Mouse (Mus musculus) cerebellum, adult 18-20 months (tissue): ENCODE measurements around the gene Nedd9.

ENCODE experiments used
- DNase-seq, 2 experiments: peaks; one replicate each; pipeline ENCODE4 v3.0.0; 2021

Gene Nedd9

GRCm38 (mm10) chr13:41453227-41454193 lies 33.7 kb downstream of the Nedd9 start:
- no peak for DNase-seq

GRCm38 (mm10) chr13:41450821-41451220 lies 36.3 kb downstream of the Nedd9 start:
- DNase-seq, result no peak

GRCm38 (mm10) chr13:41449211-41449610 lies 38.0 kb downstream of the Nedd9 start:
- DNase-seq, result no peak

- DNase-seq, result no peak
Measured at GRCm38 (mm10) chr13:41447209-41447608, 40.0 kb downstream of the Nedd9 start.

GRCm38 (mm10) chr13:41446591-41446990 lies 40.6 kb downstream of the Nedd9 start:
- no peak for DNase-seq

GRCm38 (mm10) chr13:41445067-41445808 lies 41.9 kb downstream of the Nedd9 start:
- DNase-seq, result no peak

- DNase-seq, result no peak
Measured at GRCm38 (mm10) chr13:41444230-41444629, 42.9 kb downstream of the Nedd9 start.

- no peak for DNase-seq
Measured at GRCm38 (mm10) chr13:41442145-41442544, 45.0 kb downstream of the Nedd9 start.

- DNase-seq, result no peak
Measured at GRCm38 (mm10) chr13:41440205-41440604, 47.0 kb downstream of the Nedd9 start.

- DNase-seq, result no peak
Measured at GRCm38 (mm10) chr13:41437390-41437789, 49.8 kb downstream of the Nedd9 start.

- DNase-seq, result no peak
Measured at GRCm38 (mm10) chr13:41436731-41437130, 50.4 kb downstream of the Nedd9 start.

- DNase-seq, result no peak
Measured at GRCm38 (mm10) chr13:41433201-41433600, 54.0 kb downstream of the Nedd9 start.

GRCm38 (mm10) chr13:41431795-41432194 lies 55.4 kb downstream of the Nedd9 start:
- DNase-seq, result no peak

GRCm38 (mm10) chr13:41427046-41427445 lies 60.1 kb downstream of the Nedd9 start:
- DNase-seq, result no peak

GRCm38 (mm10) chr13:41423463-41424074 lies 63.6 kb downstream of the Nedd9 start:
- DNase-seq, result no peak

GRCm38 (mm10) chr13:41422581-41422980 lies 64.6 kb downstream of the Nedd9 start:
- DNase-seq, result no peak

GRCm38 (mm10) chr13:41420376-41420775 lies 66.8 kb downstream of the Nedd9 start:
- DNase-seq, result no peak

GRCm38 (mm10) chr13:41418198-41418869 lies 68.8 kb downstream of the Nedd9 start:
- DNase-seq, result no peak

GRCm38 (mm10) chr13:41416065-41417016 lies 70.8 kb downstream of the Nedd9 start:
- DNase-seq, result no peak

GRCm38 (mm10) chr13:41410191-41411074 lies 76.7 kb downstream of the Nedd9 start:
- DNase-seq, result no peak

GRCm38 (mm10) chr13:41409291-41409690 lies 77.9 kb downstream of the Nedd9 start:
- no peak for DNase-seq
